Mouse (Mus musculus) lung, embryonic 16.5 days (tissue): ENCODE data around the gene Tardbp. TPM values are rescaled to one million over a fixed set of nuclear protein-coding genes. Genes with fewer than 3 reads are reported as not detected.
A peak's percentile ranks its signal among the peaks of the same experiment; 100 is the strongest.

ENCODE experiments used
- ATAC-seq: fragments of 200-750 bp; cut with Nextera tagmentation; 2 replicates; pipeline ENCODE4 v1.8.0; 2017; ENCODE audit warnings: low read depth, mild to moderate bottlenecking, moderate library complexity
- H3K27ac ChIP-seq: fragments of 300-500 bp; sonication (generic); 2 replicates; pipeline ENCODE4 v1.5.1; 2014; ENCODE audit warnings: mild to moderate bottlenecking, control low read depth, low read length
- H3K27me3 ChIP-seq: fragments of 300-500 bp; sonication (generic); 2 replicates; pipeline ENCODE4 v1.6.1; 2014; ENCODE audit warnings: low read depth, low read length, mixed read lengths; ENCODE audit not compliant: control insufficient read depth, insufficient read depth
- H3K36me3 ChIP-seq: fragments of 300-500 bp; sonication (generic); 2 replicates; pipeline ENCODE4 v1.6.1; 2014; ENCODE audit warnings: low read length; ENCODE audit not compliant: control insufficient read depth, insufficient read depth
- H3K4me1 ChIP-seq: fragments of 300-500 bp; sonication (generic); replicated peaks from 2 replicates; pipeline ENCODE4 v1.6.1; 2014; ENCODE audit warnings: low read length, mixed read lengths; ENCODE audit not compliant: control insufficient read depth, insufficient read depth
- H3K4me2 ChIP-seq: fragments of 300-500 bp; sonication (generic); 2 replicates; pipeline ENCODE4 v1.6.1; 2014; ENCODE audit warnings: low read depth, low read length, control low read depth
- H3K4me3 ChIP-seq: fragments of 300-500 bp; sonication (generic); 2 replicates; pipeline ENCODE4 v1.5.1; 2014; ENCODE audit warnings: mild to moderate bottlenecking, low read length, control low read depth
- H3K9ac ChIP-seq: fragments of 300-500 bp; sonication (generic); 2 replicates; pipeline ENCODE4 v1.6.1; 2014; ENCODE audit warnings: low read length, control low read depth
- H3K9me3 ChIP-seq: fragments of 300-500 bp; sonication (generic); 2 replicates; pipeline ENCODE4 v1.6.1; 2016; ENCODE audit warnings: low read length; ENCODE audit not compliant: control insufficient read depth
- WGBS: fragments of 180-500 bp; shearing (Covaris S2); extraction: QIAGEN DNeasy Blood & Tissue Kit; methylation state at CpG from one replicate; pipeline ENCODE4 v1.1.7; 2014; 5-methylcytosine and 5-hydroxymethylcytosine counted together
- polyA plus RNA-seq: library from polyadenylated mRNA; unstranded; fragments of >200 nt; fragmentation: Nextera tagmentation; extraction: Ambion mirVana; gene quantifications from 2 replicates; pipeline ENCODE4 v1.2.1, GENCODE M21; 2015

Tardbp gene
- polyA plus RNA-seq, 1 experiment from 2014 or later, result 367 TPM

- Histone ChIP-seq H3K9ac (no peak overlapping the region), H3K4me3 (no peak overlapping the region), H3K27ac (no peak overlapping the region), H3K4me1 (peaks cover 13% of the 10 kb centered on the region; the same call in 1 of the 2 replicates), H3K27me3 (no peaks in the 10 kb centered on the region; the same call in 1 of the 2 replicates), H3K9me3 (no peaks in the 10 kb centered on the region), H3K4me2 (no peak overlapping the region), H3K36me3 (no peaks in the 10 kb centered on the region)
- WGBS, result 23% methylated on average over 3 of the region's 3 CpGs
- ATAC-seq, result no peak
These were observed 33.4 kb upstream of the Tardbp start for GRCm38 (mm10) chr4:148660174-148660573.

DNA sequence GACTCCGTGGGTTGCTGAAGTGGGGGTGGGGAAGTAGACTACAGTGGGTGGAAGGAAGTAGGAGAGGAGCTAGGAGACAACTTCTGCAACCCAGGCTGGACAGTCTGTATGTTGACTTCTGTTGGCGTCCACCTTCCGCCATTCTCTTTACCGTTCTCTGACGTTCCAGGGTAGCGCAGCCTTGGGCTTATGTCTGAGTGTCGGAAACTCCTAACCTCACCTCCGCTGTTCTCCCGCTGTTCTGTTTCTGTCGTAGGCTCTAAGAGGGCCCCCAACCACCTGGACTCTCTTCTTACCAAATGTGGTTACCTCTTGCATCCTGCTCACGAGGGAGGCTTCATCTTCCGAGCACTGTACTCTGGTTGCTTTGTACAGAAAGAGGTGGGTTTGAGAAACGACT is 31.0 kb upstream of the Tardbp start:
- 74% methylated on average over 13 of the region's 13 CpGs for WGBS

GRCm38 (mm10) chr4:148656691-148657258 is 30.0 kb upstream of the Tardbp start:
- 22% methylated on average over 15 of the region's 15 CpGs for WGBS
- no peaks in the 10 kb centered on the region; the same call in 1 of the 2 replicates for H3K9me3 ChIP-seq
- H3K36me3 ChIP-seq, result no peaks in the 10 kb centered on the region
- ATAC-seq, result no peak
- H3K27me3 ChIP-seq, result no peaks in the 10 kb centered on the region
- H3K9ac ChIP-seq, result no peak overlapping the region
- no peak overlapping the region for H3K27ac ChIP-seq
- H3K4me1 ChIP-seq, result no peaks in the 10 kb centered on the region
- H3K4me3 ChIP-seq, result no peak overlapping the region
- H3K4me2 ChIP-seq, result no peak overlapping the region

More for the DNA sequence above, 31.0 kb upstream of the Tardbp start:
- Histone ChIP-seq H3K4me2 (no peak overlapping the region), H3K36me3 (no peaks in the 10 kb centered on the region), H3K4me1 (peaks cover 5% of the 10 kb centered on the region; the same call in 1 of the 2 replicates), H3K9me3 (no peaks in the 10 kb centered on the region; the same call in 1 of the 2 replicates), H3K9ac (no peak overlapping the region), H3K27ac (no peak overlapping the region), H3K4me3 (no peak overlapping the region), H3K27me3 (no peaks in the 10 kb centered on the region)
- no peak for ATAC-seq

DNA sequence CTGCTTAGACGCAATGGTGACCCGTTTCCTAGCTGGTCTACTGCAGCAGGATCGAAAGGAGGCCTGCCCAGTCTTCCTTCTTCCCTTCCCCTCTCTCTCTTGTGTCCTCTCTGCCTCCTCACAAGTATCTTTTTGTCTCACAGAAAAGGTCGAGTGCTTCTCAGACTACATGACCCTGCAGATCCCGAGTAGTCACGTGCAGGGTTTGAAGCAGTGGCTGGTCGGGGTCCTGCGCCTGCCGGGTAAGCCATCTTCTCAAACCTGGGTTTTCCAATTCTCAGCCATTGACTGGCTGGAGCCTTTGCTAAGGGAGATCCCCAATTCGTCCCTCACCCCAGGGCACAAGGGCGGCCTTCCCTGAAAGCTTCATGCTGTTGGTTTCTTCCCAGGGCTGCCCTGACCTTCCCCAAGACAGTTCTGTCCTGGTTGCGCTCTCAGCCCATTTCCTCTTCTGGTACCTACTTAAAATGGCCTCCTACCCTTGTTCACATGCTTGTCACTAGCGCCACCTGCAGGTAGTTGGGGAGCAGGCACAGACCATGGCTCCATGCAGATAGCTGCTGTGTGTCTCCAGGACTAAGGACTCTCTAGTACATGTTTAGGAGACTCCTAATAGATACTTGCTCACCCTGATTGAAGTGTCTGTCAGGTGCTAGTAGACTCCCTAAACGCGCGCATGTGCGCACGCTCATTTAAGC is 28.0 kb upstream of the Tardbp start:
- H3K9ac ChIP-seq, result no peak overlapping the region
- 80% methylated on average over 18 of the region's 18 CpGs for WGBS
- 0 out of 2 replicates have a peak, but pooled peaks have one; percentile 26 for ATAC-seq
- no peaks in the 10 kb centered on the region for H3K36me3 ChIP-seq
- H3K27me3 ChIP-seq, result no peaks in the 10 kb centered on the region
- no peak overlapping the region for H3K4me3 ChIP-seq
- H3K27ac ChIP-seq, result no peak overlapping the region
- no peaks in the 10 kb centered on the region; the same call in 1 of the 2 replicates for H3K9me3 ChIP-seq
- H3K4me1 ChIP-seq, result no peaks in the 10 kb centered on the region
- no peak overlapping the region for H3K4me2 ChIP-seq

GRCm38 (mm10) chr4:148651045-148651444 is 24.2 kb upstream of the Tardbp start:
- Histone ChIP-seq H3K4me3 (no peak overlapping the region), H3K27me3 (no peaks in the 10 kb centered on the region), H3K27ac (no peak overlapping the region), H3K9me3 (no peaks in the 10 kb centered on the region; the same call in 1 of the 2 replicates), H3K9ac (no peak overlapping the region), H3K4me1 (no peaks in the 10 kb centered on the region), H3K4me2 (no peak overlapping the region), H3K36me3 (no peaks in the 10 kb centered on the region)
- ATAC-seq, result no peak
- WGBS, result 56% methylated on average over 9 of the region's 9 CpGs

DNA sequence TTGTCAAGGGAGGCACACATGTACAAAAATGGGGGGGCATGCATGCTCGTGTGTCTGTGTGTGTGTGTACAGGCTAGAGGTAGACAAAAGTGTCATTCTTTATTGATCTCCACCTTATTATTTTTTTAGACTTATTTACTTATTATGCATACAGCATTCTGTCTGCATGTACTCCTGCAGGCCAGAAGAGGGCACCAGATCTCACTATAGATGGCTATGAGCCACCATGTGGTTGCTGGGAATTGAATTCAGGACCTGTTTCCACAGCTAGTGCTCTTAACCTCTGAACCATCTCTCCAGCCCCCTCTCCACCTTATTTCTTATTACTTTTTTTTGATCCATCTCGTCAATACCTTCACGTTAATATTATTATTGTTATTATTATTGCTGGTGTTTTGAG is 22.5 kb upstream of the Tardbp start:
- Histone ChIP-seq H3K36me3 (no peaks in the 10 kb centered on the region), H3K4me1 (no peaks in the 10 kb centered on the region), H3K9ac (no peak overlapping the region), H3K9me3 (no peaks in the 10 kb centered on the region; the same call in 1 of the 2 replicates), H3K4me2 (no peak overlapping the region), H3K27me3 (no peaks in the 10 kb centered on the region), H3K27ac (no peak overlapping the region), H3K4me3 (no peak overlapping the region)
- ATAC-seq, result no peak
- 53% methylated on average over 3 of the region's 3 CpGs for WGBS

GRCm38 (mm10) chr4:148646616-148647015 is 19.8 kb upstream of the Tardbp start:
- Histone ChIP-seq H3K4me1 (peaks cover 4% of the 10 kb centered on the region; the same call in 1 of the 2 replicates), H3K9ac (no peak overlapping the region), H3K36me3 (no peaks in the 10 kb centered on the region), H3K4me2 (no peak overlapping the region), H3K4me3 (no peak overlapping the region), H3K27ac (no peak overlapping the region), H3K27me3 (no peaks in the 10 kb centered on the region), H3K9me3 (no peaks in the 10 kb centered on the region)
- WGBS, result 33% methylated on average over 11 of the region's 11 CpGs
- no peak for ATAC-seq

GRCm38 (mm10) chr4:148644926-148645325 is 18.1 kb upstream of the Tardbp start:
- 81% methylated on average over 6 of the region's 6 CpGs for WGBS
- no peak overlapping the region for H3K9ac ChIP-seq
- H3K27me3 ChIP-seq, result no peaks in the 10 kb centered on the region
- H3K36me3 ChIP-seq, result no peaks in the 10 kb centered on the region
- H3K4me3 ChIP-seq, result no peak overlapping the region
- no peak overlapping the region for H3K27ac ChIP-seq
- no peak overlapping the region for H3K4me2 ChIP-seq
- no peaks in the 10 kb centered on the region for H3K9me3 ChIP-seq
- ATAC-seq, result no peak
- peaks cover 4% of the 10 kb centered on the region; the same call in 1 of the 2 replicates for H3K4me1 ChIP-seq

DNA sequence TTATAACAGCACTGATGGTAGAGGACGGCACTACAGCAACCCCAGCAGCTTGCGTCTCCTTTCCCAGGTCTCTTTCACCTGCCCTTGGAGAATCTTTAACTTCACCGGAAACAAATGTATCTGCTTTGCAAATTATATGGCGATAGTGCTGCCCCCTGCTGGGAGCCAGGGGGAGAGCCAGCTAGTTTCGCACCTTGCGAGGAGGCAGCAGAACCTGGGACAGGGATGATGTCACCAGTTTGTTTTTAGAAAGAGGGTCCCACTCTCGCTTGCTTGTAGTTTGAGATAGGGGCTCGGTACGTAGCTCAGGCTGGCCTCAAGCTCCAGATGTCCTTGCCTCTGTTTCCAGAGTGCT is 17.3 kb upstream of the Tardbp start:
- 4% methylated on average over 9 of the region's 9 CpGs for whole genome bisulfite sequencing
- H3K27me3 ChIP-seq, result no peaks in the 10 kb centered on the region
- H3K9me3 ChIP-seq, result no peaks in the 10 kb centered on the region
- H3K4me3 ChIP-seq, result peak overlapping the region; percentile 25
- H3K4me2 ChIP-seq, result peak overlapping the region; percentile 52
- H3K36me3 ChIP-seq, result no peaks in the 10 kb centered on the region
- H3K4me1 ChIP-seq, result peaks cover 4% of the 10 kb centered on the region; the same call in 1 of the 2 replicates
- peak overlapping the region; percentile 50 for H3K9ac ChIP-seq
- peak; percentile 41; the same call in 1 of the 2 replicates for ATAC-seq
- H3K27ac ChIP-seq, result 0 out of 2 replicates have a peak overlapping the region, but pooled peaks have one; percentile 9
